Mouse (Mus musculus) heart, adult 11 months (tissue): ENCODE measurements around the gene Gm7879.
"Not testable (repeated sequence)": the region's sequence is repeated elsewhere in the genome, so short reads cannot be mapped to it uniquely, and the experiment has no call there.

Experiments
- DNase-seq: peaks from one replicate; pipeline ENCODE4 v3.0.0; 2022

The Gm7879 gene

DNA sequence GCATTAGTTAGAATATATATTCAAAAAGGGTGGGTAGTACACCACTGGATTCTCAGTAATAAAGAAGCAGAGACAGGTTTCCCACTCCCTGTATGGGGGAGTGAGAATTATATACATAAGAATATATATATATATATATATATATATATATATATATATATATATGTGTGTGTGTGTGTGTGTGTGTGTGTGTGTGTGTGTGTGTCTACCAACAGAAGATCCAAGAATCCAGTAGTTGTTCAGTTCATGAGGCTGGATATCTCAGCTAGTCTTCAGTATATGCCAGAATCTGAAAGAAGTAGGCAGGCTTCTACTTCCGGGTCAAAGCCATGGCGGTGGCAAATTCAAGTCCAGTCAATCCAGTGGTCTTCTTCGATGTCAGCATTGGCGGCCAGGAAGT, at the start of gene Gm7879:
TSS of gene Gm7879 (plus strand) at position 301 of the 400 bp plus-strand sequence.
- not testable (repeated sequence) for DNase-seq

DNA sequence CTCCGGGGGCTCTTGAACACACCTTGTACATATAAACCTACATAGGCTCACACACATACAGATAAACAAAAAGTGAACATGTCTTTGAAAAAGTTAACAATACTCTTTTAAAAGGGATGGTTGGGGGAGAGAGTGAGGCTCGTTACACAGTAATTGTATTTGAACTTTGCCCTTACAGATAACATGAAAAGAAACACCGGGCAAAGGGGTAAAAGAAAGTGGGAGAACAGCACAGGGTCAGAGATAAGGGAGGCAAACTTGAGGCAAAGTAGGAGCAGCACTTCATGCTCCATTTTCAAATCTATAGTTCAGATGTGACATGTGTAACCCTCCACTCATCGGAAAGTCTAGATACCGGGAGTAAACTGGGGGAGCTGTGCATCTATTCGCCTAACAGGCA, 49.3 kb upstream of the Gm7879 start:
- DNase-seq, result no peak

DNA sequence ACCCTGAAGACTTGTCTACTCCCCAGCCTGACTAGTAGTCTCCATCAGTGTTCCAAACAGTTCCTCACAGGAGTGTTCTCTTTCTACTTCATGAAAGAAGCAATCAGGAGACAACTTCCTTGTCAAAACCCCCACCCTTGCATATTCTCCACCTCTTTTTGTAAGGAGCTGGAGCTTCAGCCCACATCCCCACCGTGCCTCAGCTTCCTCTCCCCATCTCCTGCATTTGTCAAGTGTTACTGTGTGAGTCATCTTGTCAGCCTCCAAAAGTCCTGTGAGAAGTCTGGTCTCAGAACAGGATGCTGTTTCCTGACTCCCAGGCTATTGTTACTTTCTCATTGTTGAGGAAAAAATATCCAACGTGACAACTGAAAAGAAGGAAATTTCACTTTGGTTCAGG, 47.6 kb upstream of the Gm7879 start:
- peak; percentile 89 for DNase-seq

DNA sequence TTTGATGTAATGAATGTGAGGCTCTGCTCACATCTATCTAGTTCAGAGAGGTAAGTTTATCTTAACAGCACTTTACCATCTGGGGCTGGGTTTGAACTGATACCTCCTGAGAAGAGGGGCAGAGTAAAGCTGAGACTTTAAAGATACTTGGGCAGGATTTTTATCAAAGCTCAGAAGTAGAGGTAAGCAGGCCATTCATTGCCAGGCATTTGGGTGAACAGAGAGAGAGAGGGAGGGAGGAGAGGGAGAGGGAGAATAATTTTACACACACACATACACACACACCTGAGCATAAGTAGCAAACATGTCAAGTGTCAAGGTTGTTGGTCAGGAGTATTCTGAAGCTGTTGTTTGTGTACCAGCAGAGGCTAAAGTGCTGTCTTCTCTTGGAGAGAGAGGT, 44.7 kb upstream of the Gm7879 start, which contains the start of gene Cd38:
TSS of gene Cd38 (plus strand) at position 301 of the 400 bp plus-strand sequence.
- DNase-seq, result no peak

DNA sequence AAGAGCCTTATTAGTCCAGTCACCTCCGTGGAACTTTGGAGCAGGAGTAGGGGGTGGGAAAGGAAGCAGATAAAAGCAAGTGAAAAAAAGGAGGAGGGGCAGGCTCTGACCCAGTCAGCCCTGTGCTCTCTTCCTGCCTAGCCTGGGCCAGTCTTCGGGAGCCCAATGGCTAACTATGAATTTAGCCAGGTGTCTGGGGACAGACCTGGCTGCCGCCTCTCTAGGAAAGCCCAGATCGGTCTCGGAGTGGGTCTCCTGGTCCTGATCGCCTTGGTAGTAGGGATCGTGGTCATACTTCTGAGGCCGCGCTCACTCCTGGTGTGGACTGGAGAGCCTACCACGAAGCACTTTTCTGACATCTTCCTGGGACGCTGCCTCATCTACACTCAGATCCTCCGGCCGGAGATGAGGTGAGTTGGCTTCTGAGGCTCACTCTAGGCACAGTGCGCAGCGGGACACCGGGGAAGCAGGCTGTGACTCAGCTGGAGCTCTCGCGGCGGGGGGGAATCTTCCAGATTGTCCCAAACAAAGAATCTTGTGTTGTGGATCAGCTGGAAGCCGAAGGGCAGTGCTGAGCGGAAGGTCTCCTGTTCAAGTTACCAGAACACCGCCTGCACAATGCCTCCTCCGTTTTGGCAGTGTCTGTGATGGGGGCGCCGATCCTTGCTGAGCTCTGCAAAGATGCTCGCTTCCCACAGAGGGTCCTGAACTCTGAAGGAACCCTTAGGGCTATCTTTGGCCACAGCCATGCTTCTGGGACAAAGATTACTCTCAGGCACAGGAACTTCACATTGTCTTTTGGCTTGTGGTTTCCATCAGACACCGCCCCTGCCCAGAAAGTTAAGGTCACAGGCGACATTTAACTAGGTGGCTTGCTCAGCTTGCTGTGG, 44.0 kb upstream of the Gm7879 start:
- DNase-seq, result peak; percentile 97

DNA sequence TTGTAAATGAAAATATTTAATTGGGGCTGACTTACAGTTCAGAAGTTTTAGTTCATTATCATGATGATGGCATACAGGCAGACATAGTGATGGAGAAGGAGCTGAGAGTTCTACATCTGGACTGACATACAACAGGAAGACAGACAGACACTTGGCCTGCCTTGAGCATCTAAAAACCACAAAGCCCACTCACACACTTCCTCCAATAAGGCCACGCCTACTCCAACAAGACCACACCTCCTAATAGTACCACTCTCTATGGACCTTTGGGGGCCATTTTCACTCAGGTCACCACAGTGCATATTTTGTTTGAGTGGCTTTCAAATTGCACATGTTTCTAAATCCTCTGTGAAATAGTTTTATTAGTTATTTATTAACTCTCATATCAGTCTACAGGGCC, 41.1 kb upstream of the Gm7879 start:
- DNase-seq, result peak; percentile 72

DNA sequence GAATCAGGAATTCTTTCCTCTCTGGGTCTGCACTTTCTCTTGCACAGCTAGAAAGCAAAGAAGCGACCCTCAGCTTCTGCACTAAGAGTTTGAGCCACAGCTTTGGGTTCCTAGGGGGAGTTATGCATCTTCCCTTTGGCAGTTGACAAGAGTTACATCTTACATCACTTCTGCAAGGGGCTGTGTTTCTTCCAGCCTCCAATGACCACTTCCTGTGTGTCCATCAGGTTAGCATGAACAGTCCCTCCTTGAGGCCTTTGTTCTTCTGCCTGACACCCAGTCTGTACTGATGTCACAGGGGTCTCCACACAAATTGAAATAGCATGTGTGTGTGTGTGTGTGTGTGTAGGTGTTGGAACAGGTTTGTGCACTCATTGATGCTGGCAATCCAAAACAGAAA, 40.3 kb upstream of the Gm7879 start:
- peak; percentile 76 for DNase-seq

DNA sequence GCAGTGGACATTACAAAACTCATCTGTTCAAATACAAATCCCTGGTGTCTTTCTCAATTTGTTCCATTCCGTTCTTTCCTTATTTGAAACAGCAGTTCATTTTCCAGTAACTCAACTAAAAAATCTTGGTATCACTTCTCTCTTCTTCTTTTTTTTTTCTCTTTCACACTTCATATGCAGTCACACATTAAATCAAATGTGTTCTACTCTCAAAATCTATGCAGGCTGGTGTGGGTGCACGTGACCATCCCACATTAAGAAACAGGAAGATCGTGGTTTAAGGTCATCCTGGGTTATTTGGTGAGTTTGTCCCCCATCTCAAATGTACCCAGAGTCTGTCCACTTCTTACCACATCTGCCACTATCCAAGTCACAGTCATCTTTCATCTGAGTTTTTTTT, 30.9 kb upstream of the Gm7879 start:
- peak; percentile 95 for DNase-seq

DNA sequence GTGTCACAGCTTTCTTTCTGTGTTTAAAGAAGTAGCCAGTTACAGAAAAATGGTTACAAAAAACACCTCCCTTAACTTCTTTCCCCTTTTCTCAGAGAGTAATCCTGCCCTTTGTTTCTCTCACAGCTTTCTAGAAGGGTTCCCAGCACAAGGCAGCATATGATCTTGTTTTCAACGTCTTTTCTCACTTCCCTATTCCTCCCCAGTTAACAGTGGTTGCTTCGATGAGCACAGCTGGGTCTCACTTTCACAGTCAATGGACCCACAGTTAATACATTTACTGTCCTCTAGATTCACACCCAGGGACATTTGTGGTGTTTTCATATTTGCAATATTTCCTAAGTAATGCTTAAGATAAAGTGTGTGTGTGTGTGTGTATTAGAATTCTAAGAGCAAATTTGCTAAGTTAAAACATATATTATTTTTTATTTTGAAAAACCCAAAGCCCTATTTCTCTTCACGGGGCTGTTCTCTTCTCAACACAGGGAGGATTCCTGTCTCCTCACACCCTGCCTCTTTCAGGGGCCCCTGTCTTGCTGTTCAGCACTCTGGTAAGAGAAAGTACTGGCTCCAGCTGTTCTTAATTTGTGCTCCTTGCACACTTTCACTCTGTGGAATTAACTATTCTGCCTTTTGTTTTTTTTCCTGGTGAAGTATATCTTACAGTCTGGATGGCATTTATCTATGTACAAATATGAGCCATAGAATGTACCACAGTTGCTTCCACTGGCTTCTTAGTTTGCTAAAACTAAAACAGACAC, 27.7 kb upstream of the Gm7879 start:
- peak; percentile 90 for DNase-seq

DNA sequence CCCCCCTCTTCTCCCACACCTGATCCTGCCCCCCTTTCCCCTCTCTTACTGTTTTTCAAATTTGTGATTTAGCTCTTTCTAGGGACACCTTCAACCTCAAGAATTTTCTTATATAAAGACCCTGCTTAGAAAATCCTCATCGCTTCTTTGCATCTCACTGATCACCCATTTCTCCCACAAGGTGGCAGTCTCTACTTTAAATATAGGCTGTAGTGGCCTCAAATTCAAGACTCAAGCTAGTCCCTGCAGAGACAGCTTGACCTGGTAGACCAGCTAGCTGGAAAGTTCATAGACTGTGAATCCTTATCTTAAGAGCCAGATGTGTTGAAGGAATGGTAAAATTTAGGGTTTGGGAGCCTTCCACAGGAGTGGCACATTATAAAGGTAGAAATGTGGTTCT, 20.6 kb upstream of the Gm7879 start:
- peak; percentile 83 for DNase-seq

DNA sequence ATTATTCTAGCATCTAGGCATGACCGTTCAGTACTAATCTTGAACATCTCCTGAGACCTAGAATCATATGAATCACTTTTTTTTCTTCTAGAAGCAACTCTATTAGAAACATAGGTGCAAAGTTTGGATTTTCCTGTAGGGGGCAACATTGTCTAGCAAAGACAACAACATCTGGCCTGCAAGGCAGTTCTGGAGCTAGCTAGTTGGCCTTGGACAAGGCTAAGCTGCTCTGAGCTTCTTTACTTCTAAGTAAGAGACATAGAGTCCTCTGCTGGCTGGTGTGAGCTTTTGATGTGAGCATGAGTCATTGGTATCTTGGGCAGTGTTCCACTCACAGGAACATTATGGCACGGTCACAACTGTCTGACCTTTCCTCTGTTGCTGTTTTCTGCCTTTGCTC, 18.8 kb upstream of the Gm7879 start:
- DNase-seq, result peak; percentile 90

DNA sequence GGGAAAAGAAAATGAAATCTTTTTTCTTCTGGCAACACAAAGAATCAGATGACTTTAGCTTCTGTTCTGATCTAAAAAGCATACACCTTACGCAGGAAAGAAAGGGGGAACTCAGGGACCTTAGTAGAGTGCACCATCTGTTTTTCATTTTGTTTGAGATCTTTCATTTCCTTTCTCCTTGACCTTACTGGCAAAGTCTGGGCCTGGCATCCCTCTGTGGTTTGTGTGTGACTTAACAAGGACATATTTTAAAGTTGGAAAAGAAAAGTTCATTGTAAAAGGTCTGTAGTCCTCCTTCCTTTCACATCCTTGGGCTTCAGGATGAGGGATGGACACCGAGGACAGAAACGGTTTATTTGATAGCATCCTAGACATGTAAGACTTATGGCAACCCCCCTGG, 17.0 kb upstream of the Gm7879 start:
- DNase-seq, result peak; percentile 66

DNA sequence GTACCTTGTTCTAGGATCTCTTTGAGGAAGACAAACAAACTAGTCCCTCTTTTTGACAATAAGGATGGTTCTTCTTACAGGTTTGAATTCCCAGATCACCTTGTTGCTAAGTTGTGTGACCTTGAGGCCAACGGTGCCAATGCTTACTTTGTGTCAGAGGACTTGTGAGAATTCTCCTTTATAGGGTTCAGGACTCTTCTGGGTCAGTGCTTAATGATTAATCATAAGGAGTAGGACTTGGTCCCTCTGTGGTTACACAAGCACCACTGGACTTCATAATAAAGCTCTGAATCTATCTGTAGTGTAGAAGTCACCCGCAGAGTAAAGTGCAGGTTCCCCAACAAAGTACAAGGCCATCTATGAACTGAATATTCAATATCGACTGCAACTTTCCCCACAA, 8.3 kb upstream of the Gm7879 start:
- DNase-seq, result peak; percentile 70

DNA sequence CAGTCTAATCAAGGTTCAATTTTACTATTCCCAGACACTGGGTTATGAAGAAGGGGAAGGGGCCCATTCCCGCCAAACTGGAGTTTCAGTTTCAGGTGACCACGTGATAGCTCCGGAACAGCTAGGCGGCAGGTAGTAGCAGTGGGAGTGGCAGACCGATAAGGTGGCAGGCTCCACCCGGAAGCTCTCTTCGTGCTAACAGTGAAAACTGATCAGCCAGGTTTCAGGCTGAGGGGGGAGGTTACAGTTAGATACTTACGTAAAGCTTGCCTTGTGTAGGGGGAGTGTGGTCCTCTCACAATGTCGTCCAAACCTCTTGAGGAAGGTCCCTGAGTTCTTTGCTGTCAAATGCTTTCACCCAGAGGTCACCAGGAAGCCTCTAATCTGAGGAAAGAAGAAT, 3.7 kb upstream of the Gm7879 start:
- no peak for DNase-seq

DNA sequence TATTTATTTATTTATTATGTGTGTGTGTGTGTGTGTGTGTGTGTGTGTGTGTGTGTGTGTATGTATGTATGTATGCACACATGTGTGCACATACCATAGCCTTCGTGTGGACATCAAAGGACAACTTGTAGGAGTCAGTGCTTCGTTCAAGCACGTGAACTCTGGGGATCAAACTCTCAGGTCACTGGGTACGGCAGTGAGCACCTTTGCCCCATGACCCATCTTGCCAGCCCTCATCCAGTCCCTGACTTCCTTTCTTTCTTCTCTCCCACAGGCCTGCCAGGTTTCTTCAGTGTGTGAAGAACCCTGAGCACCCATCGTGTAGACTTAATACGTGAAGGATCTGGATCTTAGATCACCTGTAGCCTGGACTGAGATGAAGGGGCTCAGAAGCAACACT, 2.9 kb upstream of the Gm7879 start:
- DNase-seq, result no peak

DNA sequence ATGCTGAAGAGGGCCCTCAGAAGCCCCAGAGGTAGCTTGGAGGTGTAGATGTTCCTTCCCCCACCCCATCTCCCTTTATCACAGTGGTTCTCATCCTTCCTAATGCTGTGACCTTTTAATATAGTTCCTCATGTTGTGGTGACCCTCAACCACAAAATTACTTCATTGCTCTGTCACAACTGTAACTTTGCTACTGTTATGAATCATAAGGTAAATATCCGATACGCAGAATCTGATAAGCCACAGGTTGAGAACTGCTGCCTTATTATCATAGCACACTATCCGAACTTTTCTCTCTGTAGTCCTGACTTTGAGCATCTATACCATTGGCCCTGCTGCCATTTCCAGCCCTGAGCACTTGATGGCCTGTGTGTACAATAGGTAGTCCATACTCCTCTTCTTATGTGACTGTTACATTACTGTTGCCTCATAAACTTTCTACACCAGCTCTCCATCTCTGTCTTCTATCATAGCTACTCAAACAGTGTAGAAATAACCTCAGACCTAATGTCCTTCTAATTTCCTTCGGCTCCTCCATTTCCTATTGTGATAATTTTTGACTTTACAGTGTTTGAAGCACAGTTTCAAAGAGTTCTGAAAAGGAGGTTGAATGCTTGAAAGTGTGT, 2.4 kb downstream of the Gm7879 start:
- no peak for DNase-seq

DNA sequence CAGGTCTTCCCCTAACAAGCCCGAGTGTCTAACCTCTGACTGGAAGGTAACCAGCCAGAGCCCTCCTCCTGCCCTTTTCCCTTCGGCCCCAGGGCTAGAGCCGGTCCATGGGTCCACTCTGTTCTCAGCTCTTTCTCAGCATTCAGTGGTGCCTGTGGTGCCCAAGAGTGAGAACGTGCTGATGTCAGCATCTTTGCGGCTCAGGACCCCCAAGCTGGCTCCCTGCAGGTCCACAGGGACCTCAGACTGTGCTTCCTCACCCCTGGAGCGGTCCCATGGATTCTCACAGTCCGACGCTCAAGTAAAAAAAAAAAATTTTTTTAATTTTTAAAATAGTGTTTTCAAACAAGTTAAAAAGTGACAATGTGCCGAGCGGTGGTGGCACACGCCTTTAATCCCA, 8.9 kb downstream of the Gm7879 start:
- DNase-seq, result no peak

DNA sequence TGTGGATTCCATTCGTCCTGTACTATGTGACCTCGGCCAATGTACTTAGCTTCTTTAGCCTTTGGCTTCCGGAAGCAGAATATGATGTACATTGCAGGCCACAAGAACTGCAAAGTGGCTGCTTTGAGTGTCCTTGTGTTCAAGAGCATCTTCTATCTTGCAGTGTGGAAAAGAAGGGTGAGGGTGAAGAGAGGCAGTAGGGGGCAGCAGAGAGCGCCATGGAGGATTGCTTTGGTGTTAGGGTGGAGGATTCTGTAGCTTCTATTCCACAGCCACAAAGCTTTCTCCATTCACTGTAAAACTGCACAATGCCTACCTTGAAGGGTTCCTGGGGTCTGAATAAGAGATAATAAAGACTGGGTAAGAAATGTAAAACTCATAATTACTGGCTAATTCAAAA, 11.0 kb downstream of the Gm7879 start:
- DNase-seq, result no peak

DNA sequence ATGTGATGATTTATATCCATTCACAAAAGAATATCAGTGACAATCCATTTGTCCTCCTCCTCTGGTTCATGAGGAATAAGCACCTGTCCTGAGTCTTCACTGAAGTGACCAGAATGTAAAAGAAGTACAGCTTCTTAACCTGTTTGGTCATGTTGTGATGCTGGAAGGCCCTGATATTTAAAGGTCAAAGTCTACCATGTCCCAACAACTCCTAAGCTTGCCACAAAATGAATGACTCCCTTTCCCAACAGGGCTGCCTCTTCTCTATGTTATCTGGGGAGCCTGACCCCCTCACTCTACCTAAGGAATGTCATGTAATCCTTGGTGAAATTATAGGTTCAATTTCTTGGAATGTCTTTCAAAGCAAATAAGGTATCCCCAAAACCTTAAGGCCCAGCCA, 14.8 kb downstream of the Gm7879 start:
- DNase-seq, result peak; percentile 28

DNA sequence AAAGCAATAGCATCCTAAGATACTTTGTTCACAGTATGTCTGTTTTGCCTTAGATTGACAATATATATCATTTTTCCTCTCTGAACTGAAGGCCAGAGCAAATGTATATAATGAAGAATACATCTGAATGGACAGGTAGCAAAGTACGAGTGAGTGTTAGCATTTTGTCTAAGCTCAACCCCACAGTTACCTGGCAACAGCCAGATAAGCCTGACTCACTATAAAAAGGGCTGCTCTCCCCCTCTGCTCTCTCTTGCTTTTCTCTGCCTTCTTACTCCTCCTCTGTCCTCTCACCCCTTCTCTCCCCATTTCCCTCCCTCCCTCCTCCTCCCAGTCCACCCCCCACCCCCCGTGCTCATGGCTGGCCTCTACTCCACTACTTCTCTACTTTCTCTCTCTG, 20.3 kb downstream of the Gm7879 start:
- no peak for DNase-seq

DNA sequence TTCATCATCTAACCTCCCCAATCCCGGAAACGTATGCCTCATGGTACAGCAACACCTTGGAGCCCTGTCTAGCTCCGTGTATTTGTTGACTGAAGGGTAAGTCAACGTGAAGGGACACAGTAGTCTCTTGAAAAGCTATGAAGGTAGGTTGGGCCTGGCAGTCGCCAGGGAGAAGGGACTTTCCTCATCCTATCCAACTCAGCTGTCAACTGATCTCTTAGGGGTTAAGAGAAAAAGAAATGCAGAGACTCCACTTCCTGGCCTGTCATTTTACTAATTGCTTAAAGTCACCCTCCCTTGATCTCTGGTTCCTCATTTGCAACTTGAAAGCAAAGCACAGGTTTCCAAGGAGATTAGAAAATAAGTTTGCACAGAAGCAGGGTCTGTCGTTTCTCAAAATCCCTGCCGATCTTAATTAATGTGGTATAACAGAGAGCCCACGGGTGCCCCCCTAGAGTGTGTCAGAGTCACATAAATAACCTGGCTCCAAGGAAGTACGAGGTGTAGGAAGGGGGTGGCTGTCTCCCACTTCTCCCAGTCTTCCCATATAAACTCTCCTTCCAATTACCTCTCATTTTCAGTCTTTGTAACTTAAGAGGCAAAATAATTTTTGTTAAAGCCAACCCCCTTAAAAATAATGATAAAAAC, 34.5 kb downstream of the Gm7879 start:
- peak; percentile 58 for DNase-seq

DNA sequence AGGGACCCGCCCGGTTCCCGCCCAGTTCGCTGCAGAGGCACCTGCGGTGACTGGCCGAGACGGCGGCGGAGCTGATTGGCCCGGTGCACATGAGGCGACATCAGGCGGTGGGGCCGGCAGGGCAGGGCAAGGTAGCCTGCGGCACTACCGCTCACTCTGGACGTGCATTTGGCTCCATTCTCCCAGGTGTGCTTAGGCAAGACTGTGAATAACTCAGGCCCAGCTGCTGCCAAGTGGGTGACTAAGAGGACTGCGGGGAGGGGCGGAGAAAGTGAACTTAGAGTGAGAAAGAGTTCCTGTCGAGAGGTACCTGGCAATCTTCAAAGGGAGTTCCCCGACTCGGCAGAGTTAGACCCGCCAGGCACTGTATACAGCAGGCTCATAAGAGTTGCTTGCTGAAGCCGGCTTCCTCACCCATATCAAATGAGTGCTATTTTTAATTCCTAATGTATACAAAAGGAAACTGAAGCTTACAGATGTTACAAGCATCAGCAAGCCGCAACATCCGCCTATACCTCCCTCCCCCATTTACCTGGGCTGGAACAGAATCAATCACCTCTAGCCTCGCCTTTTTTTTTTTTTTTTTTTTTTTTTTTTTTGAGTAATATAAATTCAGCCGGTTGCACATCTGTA, 35.3 kb downstream of the Gm7879 start:
- DNase-seq, result peak; percentile 92
